Mouse (Mus musculus): ENCODE data around the gene Tmem51.
"Not testable (repeated sequence)": the region's sequence is repeated elsewhere in the genome, so short reads cannot be mapped to it uniquely, and the experiment has no call there.

Gene Tmem51

GRCm38 (mm10) chr4:142024536-142024935 is 59.6 kb downstream of the Tmem51 start:
- no peak for DNase-seq (ENCODE audit: low read depth, low spot score)

- DNase-seq (ENCODE audit: low read depth, low spot score), result no peak
Measured at GRCm38 (mm10) chr4:142023166-142023565, 60.9 kb downstream of the Tmem51 start.

GRCm38 (mm10) chr4:142017686-142018085 is 66.4 kb downstream of the Tmem51 start:
- DNase-seq (ENCODE audit: low read depth, low spot score), result no peak

- DNase-seq (ENCODE audit: low read depth, low spot score), result peak; percentile 51
Measured at GRCm38 (mm10) chr4:142014659-142015608, 69.2 kb downstream of the Tmem51 start, which contains the start of gene Fhad1. Gene Fhad1 (minus strand): TSS chr4:142015082.

- no peak for DNase-seq (ENCODE audit: low read depth, low spot score)
Measured at GRCm38 (mm10) chr4:142011236-142011635, 72.9 kb downstream of the Tmem51 start.

DNA sequence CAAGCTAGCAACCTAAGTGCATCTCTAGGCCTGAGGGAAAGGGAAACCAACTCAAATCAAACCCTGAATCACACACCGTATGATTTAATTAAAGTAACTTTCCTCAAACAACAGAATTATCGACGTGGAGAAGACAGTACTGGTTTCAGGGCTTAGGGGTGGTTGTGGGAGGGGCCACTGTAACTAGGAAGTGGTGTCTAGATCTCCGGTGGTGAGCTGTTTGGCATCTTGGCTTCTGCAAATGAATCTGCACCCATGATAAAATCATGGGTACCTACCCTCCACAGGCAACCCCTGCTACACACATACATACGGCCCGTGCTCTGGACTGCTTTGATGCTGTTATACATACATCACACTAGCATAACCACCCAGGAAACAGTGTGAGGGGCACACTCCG is 73.7 kb downstream of the Tmem51 start:
- DNase-seq (ENCODE audit: low read depth, low spot score), result no peak

- no peak for DNase-seq (ENCODE audit: low read depth, low spot score)
Measured at GRCm38 (mm10) chr4:142008206-142008605, 75.9 kb downstream of the Tmem51 start.

DNA sequence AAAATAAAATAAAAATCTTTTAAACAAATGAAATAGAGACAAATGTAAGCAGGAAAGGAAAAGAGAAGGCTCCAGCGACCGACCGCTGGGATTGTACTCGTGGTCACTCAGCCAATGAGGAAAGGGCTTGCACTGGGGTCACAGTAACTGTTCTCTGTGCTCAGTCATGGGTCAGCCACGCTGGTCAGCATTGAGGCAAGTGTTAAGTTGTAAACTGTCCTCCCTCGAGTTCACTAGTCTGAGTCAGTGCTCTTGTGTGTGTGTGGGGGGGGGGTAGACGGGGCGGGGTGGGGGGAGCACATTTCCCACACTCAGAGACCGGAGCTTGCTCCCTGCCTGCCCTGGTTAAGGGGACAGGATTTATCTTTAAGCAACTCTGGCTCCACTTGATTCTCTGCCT is 83.5 kb downstream of the Tmem51 start:
- no peak for DNase-seq (ENCODE audit: low read depth, low spot score)

DNA sequence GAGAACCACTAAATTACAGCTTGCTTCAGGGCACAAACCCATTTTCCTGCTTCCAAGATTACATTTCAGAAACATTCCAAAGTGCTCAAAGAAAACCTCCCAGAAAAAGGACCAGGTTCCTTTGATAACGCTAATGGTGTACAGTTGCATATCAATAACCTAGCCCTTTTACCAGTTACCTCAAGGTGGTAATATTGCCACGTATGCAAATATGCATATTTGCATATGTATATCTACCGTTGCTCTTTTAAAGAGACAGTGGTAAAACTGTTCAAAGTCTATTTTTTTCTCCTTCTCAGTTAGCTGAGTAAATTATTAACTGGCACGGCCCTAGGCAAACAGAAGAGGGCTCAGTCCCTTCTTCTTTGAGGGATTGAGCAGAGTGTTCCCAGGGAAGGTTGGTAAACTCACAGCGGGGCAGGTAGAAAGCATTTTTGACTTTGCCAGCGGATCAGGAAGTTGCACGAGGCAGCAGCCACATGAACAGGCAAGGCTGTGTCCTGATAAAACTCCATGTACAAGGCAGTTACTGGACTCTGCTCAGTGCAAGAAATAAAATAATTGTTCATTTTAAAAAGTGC is 84.5 kb downstream of the Tmem51 start:
- DNase-seq (ENCODE audit: low read depth, low spot score), result no peak

- DNase-seq (ENCODE audit: low read depth, low spot score), result no peak
Measured at GRCm38 (mm10) chr4:141998282-141998821, 85.8 kb downstream of the Tmem51 start.

- DNase-seq (ENCODE audit: low read depth, low spot score), result no peak
Measured at GRCm38 (mm10) chr4:141996880-141997279, 87.2 kb downstream of the Tmem51 start.

GRCm38 (mm10) chr4:141996086-141996485 is 88.0 kb downstream of the Tmem51 start:
- DNase-seq (ENCODE audit: low read depth, low spot score), result no peak

- not testable (repeated sequence) for DNase-seq (ENCODE audit: low read depth, low spot score)
Measured at GRCm38 (mm10) chr4:141994062-141994471, 90.0 kb downstream of the Tmem51 start.

- DNase-seq (ENCODE audit: low read depth, low spot score), result no peak
Measured at GRCm38 (mm10) chr4:141993347-141994061, 90.6 kb downstream of the Tmem51 start.

- no peak for DNase-seq (ENCODE audit: low read depth, low spot score)
Measured at GRCm38 (mm10) chr4:141992530-141993204, 91.4 kb downstream of the Tmem51 start.

DNA sequence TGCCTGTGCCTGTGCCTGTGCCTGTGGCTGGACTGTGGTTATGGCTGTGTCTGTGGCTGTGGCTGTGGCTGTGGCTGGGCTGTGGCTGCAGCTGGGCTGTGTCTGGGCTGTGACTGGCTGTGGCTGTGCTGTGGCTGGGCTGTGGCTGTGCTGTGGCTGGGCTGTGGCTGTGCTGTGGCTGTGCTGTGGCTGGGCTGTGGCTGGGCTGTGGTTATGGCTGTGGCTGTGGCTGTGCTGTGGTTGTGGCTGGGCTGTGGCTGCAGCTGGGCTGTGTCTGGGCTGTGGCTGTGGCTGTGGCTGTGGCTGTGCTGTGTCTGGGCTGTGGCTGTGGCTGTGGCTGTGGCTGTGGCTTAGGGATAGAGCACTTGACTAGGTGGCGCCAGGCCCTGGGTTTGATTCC is 95.9 kb downstream of the Tmem51 start:
- DNase-seq (ENCODE audit: low read depth, low spot score), result no peak

DNA sequence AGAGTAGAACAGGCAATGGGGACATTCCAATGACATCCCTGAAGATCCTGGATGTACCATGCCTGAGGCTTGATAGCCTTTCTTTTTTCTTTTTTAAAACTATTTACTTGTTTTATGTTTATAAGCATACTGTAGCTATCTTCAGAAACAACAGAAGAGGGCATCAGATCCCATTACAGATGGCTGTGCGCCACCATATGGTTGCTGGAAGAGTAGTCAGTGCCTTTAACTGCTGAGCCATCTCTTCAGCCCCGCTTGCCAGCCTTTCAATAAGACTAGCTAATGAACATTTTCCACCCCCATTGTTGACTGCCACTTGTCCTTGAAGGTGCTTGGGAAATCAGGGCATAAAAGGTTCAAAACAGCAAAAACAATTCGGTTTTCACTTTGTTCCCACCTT is 100.4 kb downstream of the Tmem51 start:
- DNase-seq (ENCODE audit: low read depth, low spot score), result no peak

DNA sequence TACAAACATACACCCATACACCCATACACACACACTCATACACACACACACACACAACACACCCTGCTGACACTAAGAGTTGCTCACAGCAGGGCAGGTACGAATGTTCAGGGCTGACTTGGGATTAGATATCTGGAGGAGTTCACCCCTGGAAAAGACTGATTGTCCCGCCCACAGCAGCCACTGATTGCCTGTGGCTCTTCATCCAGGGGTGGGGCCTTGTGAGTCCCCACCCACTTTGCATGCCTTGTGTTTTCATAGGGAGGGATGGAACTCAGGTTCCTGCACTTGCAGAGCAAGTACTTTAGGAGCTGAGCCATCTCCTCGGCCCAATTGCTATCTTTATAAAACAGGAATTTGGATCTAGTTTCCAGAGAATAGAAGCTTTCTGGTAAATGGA is 102.6 kb downstream of the Tmem51 start:
- no peak for DNase-seq (ENCODE audit: low read depth, low spot score)

All from retina, postnatal 7 days (tissue).